Mouse (Mus musculus) midbrain, embryonic 11.5 days (tissue): ENCODE data around the gene Pigf. TPM values are rescaled to one million over a fixed set of nuclear protein-coding genes. Genes with fewer than 3 reads are reported as not detected.

ENCODE experiments used
- ATAC-seq: fragments of 200-750 bp; cut with Nextera tagmentation; 2 replicates; pipeline ENCODE4 v1.8.0; 2017; ENCODE audit warnings: moderate TSS enrichment, moderate library complexity; ENCODE audit not compliant: low FRiP score
- DNase-seq: peaks from one replicate; pipeline ENCODE4 v3.0.0; 2015; ENCODE audit warnings: low spot score; ENCODE audit errors: missing footprints
- H3K27ac ChIP-seq: fragments of 300-500 bp; sonication (generic); 2 replicates; pipeline ENCODE4 v1.5.1; 2014; ENCODE audit warnings: low read depth, low read length
- H3K27me3 ChIP-seq: fragments of 300-500 bp; sonication (generic); 2 replicates; pipeline ENCODE4 v1.6.1; 2014; ENCODE audit warnings: mild to moderate bottlenecking, low read length, moderate library complexity, mixed read lengths; ENCODE audit not compliant: control insufficient read depth, insufficient read depth
- H3K36me3 ChIP-seq: fragments of 300-500 bp; sonication (generic); 2 replicates; pipeline ENCODE4 v1.6.1; 2014; ENCODE audit warnings: mild to moderate bottlenecking, low read length, moderate library complexity, mixed read lengths; ENCODE audit not compliant: control insufficient read depth, insufficient read depth
- H3K4me1 ChIP-seq: fragments of 300-500 bp; sonication (generic); 2 replicates; pipeline ENCODE4 v1.6.1; 2014; ENCODE audit warnings: low read length; ENCODE audit not compliant: control insufficient read depth, insufficient read depth
- H3K4me2 ChIP-seq: fragments of 300-500 bp; sonication (generic); 2 replicates; pipeline ENCODE4 v1.6.1; 2014; ENCODE audit warnings: mild to moderate bottlenecking, moderate library complexity
- H3K4me3 ChIP-seq: fragments of 300-500 bp; sonication (generic); 2 replicates; pipeline ENCODE4 v1.5.1; 2014; ENCODE audit warnings: low read depth, low read length
- H3K9ac ChIP-seq: fragments of 300-500 bp; sonication (generic); 2 replicates; pipeline ENCODE4 v1.6.1; 2014; ENCODE audit warnings: low read length
- H3K9me3 ChIP-seq: fragments of 300-500 bp; sonication (generic); 2 replicates; pipeline ENCODE4 v1.6.1; 2016; ENCODE audit warnings: low read length; ENCODE audit not compliant: control insufficient read depth
- WGBS: fragments of 180-500 bp; shearing (Covaris S2); extraction: QIAGEN DNeasy Blood & Tissue Kit; methylation state at CpG from one replicate; pipeline ENCODE4 v1.1.7; 2014; 5-methylcytosine and 5-hydroxymethylcytosine counted together
- polyA plus RNA-seq: library from polyadenylated mRNA; unstranded; fragments of >200 nt; fragmentation: Nextera tagmentation; extraction: Ambion mirVana; gene quantifications from 2 replicates; pipeline ENCODE4 v1.2.1, GENCODE M21; 2014

Gene Pigf
- polyA plus RNA-seq, 1 experiment from 2014 or later: 50.2 TPM

- peak; percentile 67; the same call in 1 of the 2 replicates for ATAC-seq
- WGBS: 3% methylated on average over 15 of the region's 15 CpGs
- Histone ChIP-seq H3K9ac (no peak overlapping the region), H3K4me2 (no peak overlapping the region), H3K36me3 (no peaks in the 10 kb centered on the region), H3K27ac (no peak overlapping the region), H3K4me3 (no peak overlapping the region), H3K9me3 (no peaks in the 10 kb centered on the region), H3K27me3 (no peaks in the 10 kb centered on the region), H3K4me1 (no peaks in the 10 kb centered on the region)
- peak; percentile 99 for DNase-seq
These were observed 19.2 kb upstream of the Pigf start for GRCm38 (mm10) chr17:87044364-87044763.

DNA sequence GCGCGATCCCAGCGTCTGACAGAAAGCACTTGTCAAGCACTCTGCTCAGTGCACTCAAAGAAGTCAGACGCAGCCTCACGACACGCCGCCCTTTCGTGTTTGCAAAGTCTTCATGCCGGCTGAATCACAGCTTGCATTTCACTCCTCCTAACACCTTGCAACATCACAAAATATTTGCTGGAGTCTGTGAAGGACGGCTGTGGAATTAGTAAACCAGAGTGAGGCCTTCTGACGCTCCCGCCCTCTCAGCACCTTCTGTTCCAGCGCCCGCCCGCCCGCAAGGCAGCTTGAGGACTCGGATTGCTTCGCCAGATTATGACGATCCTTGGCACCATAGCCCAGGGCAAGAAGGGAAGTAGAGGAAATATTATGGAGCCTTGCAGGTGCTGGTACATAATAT lies 16.5 kb upstream of the Pigf start:
- no peak overlapping the region for H3K9ac ChIP-seq
- no peak overlapping the region for H3K4me2 ChIP-seq
- H3K27ac ChIP-seq: no peak overlapping the region
- ATAC-seq (no peak), DNase-seq (no peak)
- H3K9me3 ChIP-seq: no peaks in the 10 kb centered on the region
- H3K36me3 ChIP-seq: no peaks in the 10 kb centered on the region
- no peaks in the 10 kb centered on the region for H3K27me3 ChIP-seq
- no peak overlapping the region for H3K4me3 ChIP-seq
- no peaks in the 10 kb centered on the region for H3K4me1 ChIP-seq
- WGBS: 77% methylated on average over 19 of the region's 19 CpGs

DNA sequence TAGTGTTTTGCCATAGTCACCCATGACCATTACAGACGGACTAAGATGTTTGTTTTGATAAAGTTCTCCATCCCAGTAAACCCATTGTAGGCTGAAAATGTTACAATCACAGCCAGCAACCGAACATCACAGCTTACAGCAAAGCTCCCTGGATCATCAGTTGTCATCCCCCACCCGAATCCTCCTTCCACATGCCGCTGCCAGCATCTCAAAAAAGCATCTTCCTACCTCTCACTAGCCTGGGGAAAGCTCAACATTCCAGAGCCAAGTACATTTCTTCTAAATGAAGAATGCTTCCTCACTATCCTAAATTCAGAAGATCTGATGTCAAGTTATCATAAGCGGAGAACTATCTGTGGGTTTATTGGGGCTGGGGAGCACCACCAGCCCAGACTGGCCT lies 13.3 kb upstream of the Pigf start:
- H3K4me1 ChIP-seq: no peaks in the 10 kb centered on the region
- ATAC-seq: no peak
- no peak overlapping the region for H3K27ac ChIP-seq
- no peaks in the 10 kb centered on the region for H3K27me3 ChIP-seq
- WGBS: 89% methylated on average over 5 of the region's 5 CpGs
- no peak overlapping the region for H3K4me2 ChIP-seq
- DNase-seq: no peak
- no peak overlapping the region for H3K4me3 ChIP-seq
- H3K9me3 ChIP-seq: no peaks in the 10 kb centered on the region
- no peak overlapping the region for H3K9ac ChIP-seq
- no peaks in the 10 kb centered on the region for H3K36me3 ChIP-seq

- Histone ChIP-seq H3K4me2 (no peak overlapping the region), H3K27ac (no peak overlapping the region), H3K9ac (no peak overlapping the region), H3K4me1 (no peaks in the 10 kb centered on the region), H3K4me3 (no peak overlapping the region), H3K36me3 (no peaks in the 10 kb centered on the region; the same call in 1 of the 2 replicates), H3K27me3 (no peaks in the 10 kb centered on the region), H3K9me3 (no peaks in the 10 kb centered on the region)
- 66% methylated on average over 9 of the region's 10 CpGs for WGBS
- DNase-seq (peak; percentile 88), ATAC-seq (no peak)
These were observed 11.2 kb upstream of the Pigf start for GRCm38 (mm10) chr17:87036141-87037073.

DNA sequence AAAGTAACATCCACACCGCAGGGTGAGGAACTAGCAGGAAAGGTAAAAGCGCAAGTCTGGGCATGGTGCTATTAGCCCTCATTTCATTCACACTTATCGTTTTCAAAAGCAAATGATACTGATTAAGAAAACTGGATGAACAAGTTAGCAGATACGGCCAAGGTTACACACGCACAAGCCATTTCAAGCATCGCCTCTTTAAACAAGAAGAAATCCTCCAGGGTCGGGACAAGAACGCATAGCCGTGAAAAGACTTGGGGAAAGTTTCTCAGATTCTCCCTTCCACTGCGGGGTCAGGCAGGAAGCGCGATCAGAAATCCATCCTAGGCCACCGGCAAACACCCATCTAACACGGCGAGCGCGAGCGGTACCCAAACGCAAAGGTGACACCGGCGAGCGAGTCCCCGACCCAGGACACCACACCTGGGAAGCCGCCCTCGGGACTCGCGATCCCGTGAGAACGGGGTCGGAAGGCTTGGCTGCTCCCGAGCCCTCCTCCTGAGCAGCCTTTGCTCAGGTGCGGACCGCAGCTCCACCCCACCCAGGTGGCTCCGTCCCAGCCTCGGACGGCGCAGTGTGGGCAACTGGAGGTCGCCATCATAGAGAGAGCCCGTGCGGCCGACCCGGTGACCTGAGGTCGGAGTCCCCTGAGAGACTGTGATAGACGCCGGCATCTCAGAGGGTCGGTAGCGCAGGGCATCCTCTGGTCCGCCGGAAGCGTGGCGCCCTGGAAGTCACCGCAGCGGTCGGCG lies 539 bp downstream of the Pigf start:
- peak overlapping the region; percentile 73 for H3K9ac ChIP-seq
- peak overlapping the region; percentile 93 for H3K4me3 ChIP-seq
- H3K27ac ChIP-seq: no peak overlapping the region
- ATAC-seq: peak; percentile 88
- H3K9me3 ChIP-seq: no peaks in the 10 kb centered on the region
- H3K36me3 ChIP-seq: 0 out of 2 replicates have a peak, but pooled peaks cover under 1% of the 10 kb centered on the region
- no peaks in the 10 kb centered on the region; the same call in 1 of the 2 replicates for H3K4me1 ChIP-seq
- DNase-seq: peak; percentile 86
- under 1% methylated on average over 55 of the region's 55 CpGs for WGBS
- no peaks in the 10 kb centered on the region for H3K27me3 ChIP-seq
- H3K4me2 ChIP-seq: peak overlapping the region; percentile 97

GRCm38 (mm10) chr17:87019692-87020091 lies 5.5 kb downstream of the Pigf start:
- Histone ChIP-seq H3K4me1 (no peaks in the 10 kb centered on the region), H3K27me3 (no peaks in the 10 kb centered on the region), H3K36me3 (0 out of 2 replicates have a peak, but pooled peaks cover 2% of the 10 kb centered on the region), H3K27ac (no peak overlapping the region), H3K9me3 (no peaks in the 10 kb centered on the region), H3K9ac (no peak overlapping the region), H3K4me3 (no peak overlapping the region), H3K4me2 (no peak overlapping the region)
- ATAC-seq (no peak), DNase-seq (no peak)
- WGBS: 87% methylated on average over 5 of the region's 5 CpGs

- no peaks in the 10 kb centered on the region for H3K4me1 ChIP-seq
- H3K27ac ChIP-seq: no peak overlapping the region
- no peak overlapping the region for H3K4me3 ChIP-seq
- H3K36me3 ChIP-seq: no peaks in the 10 kb centered on the region
- no peaks in the 10 kb centered on the region for H3K27me3 ChIP-seq
- no peak for DNase-seq
- no peak overlapping the region for H3K4me2 ChIP-seq
- no peaks in the 10 kb centered on the region for H3K9me3 ChIP-seq
- no peak for ATAC-seq
- WGBS: 95% methylated on average over 13 of the region's 13 CpGs
- H3K9ac ChIP-seq: no peak overlapping the region
These were observed 13.7 kb downstream of the Pigf start for GRCm38 (mm10) chr17:87011301-87012019.

- no peak overlapping the region for H3K4me2 ChIP-seq
- no peak for DNase-seq
- no peak overlapping the region for H3K9ac ChIP-seq
- WGBS: 94% methylated on average over 3 of the region's 3 CpGs
- no peaks in the 10 kb centered on the region for H3K4me1 ChIP-seq
- no peak for ATAC-seq
- no peaks in the 10 kb centered on the region for H3K9me3 ChIP-seq
- H3K36me3 ChIP-seq: no peaks in the 10 kb centered on the region
- H3K4me3 ChIP-seq: no peak overlapping the region
- H3K27me3 ChIP-seq: no peaks in the 10 kb centered on the region
- H3K27ac ChIP-seq: no peak overlapping the region
These were observed 16.3 kb downstream of the Pigf start for GRCm38 (mm10) chr17:87008950-87009349.
